Mouse (Mus musculus): ENCODE results near the gene Asz1. TPM values are rescaled to one million over a fixed set of nuclear protein-coding genes. Genes with fewer than 3 reads are reported as not detected.

The Asz1 gene
- polyA plus RNA-seq, 1 experiment from 2014 or later = not detected

DNA sequence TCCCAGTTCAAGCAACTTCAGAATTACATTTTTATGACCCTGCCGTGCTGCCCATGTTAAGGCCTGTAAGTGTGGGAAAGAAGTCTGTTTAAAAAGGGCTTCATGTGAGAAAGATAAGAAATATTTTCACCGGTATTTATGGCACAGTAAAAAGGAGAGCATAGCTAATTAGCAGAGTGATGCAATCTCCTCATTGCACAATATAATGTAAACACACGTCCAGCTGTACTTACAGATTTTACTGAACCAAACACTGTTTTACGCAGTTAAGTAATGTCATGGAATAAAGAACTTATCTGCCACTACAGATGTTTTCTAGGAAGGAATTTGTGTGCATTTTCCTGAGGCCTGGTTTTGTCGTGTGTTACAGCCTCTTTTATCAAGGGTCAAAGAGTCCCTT is 32.3 kb downstream of the Asz1 start:
- ChIA-PET CTCF (interaction anchor here (1.0 to 1.9 kb wide), 4 partner anchors 10 to 350 kb away, joined by 3 to 5 read pairs (median 4); no protein-coding TSS in a partner anchor), POLR2A (no interaction called here)
- no peak for DNase-seq (ENCODE audit: low read depth, low spot score)
- H3K27me3 ChIP-seq = no peaks in the 10 kb centered on the region
- TF ChIP-seq CTCF (IDR thresholded peaks at IDR 0.05) = no peak
- in situ Hi-C loops (cut with MboI; ENCODE audit: low pct_unique_long_range_greater_than_20kb) = loop anchor here (5.0 kb wide), 2 partner anchors 144 to 399 kb away; no protein-coding TSS in a partner anchor
- ATAC-seq = no peak

DNA sequence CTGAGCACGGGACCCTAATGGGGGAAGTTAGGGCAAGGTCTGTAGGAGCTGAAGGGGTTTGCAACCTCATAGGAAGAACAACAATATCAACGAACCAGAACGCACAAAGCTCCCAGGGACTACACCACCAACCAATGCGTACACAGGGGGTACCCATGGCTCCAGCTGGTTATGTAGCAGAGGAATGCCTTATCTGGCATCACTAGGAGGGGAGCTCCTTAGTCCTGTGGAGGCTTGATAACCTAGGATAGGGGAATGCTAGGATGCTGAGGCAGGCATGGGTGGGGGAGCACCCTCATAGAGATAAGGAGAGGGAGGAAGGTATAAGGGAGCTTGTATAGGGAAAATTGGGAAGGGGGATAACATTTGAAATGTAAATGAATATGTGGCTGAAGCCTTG is 51.0 kb downstream of the Asz1 start:
- in situ Hi-C loops (cut with MboI; ENCODE audit: low pct_unique_long_range_greater_than_20kb) = no loop called here

DNA sequence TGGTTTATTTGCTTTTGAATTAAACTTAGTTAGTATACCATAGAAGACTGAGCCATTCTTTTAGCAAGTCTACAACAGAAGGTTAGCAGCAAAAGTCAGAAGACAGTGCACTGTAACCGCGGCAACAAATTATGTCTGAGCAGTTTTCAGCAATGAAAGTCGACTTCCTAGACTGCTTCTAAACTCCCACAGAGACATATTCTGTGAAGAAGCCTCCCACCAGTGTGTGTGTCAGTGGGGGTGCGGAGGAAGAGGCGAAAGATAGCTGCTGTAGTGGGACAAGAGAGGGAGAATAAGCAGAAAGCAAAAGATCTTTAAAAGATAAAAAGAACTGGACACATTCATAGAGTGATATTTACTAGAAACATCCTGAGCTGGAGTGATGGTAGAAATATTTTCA is 57.2 kb downstream of the Asz1 start:
- ChIA-PET POLR2A (no interaction called here), CTCF (no interaction called here)
- TF ChIP-seq CTCF (IDR thresholded peaks at IDR 0.05) = no peak
- H3K27me3 ChIP-seq = peaks cover 21% of the 10 kb centered on the region
- in situ Hi-C loops (cut with MboI; ENCODE audit: low pct_unique_long_range_greater_than_20kb) = no loop called here
- ATAC-seq (no peak), DNase-seq (ENCODE audit: low read depth, low spot score) (no peak)

More for the DNA sequence above, 51.0 kb downstream of the Asz1 start:
- H3K27me3 ChIP-seq = peaks cover 25% of the 10 kb centered on the region
- ATAC-seq (no peak), DNase-seq (ENCODE audit: low read depth, low spot score) (no peak)
- POLR2A ChIA-PET = no interaction called here
- no peak for TF ChIP-seq CTCF (IDR thresholded peaks at IDR 0.05)
- CTCF ChIA-PET = no interaction called here

DNA sequence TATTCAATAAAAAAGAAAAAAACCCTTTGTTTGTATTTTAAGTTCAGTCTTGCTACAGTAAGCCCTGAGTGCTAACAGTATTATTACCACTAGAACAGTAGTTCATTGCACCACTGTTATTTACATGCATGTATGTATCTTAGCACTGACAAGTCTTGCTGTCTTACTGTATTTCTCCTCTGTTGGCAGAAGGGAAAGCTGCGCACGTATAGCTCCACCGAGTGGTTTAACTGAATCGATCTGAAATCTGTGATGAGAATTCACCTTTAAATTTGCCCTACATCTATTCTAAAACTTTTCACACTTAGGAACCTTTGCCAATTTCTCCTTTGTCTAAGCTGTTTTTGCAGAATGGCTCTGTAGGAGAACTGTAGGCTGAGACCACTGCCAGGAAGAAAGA is 64.6 kb downstream of the Asz1 start:
- POLR2A ChIA-PET = interaction anchor here (0.6 kb wide), 1 partner anchor 61 kb away, joined by 3 read pairs; no protein-coding TSS in a partner anchor
- peaks cover under 1% of the 10 kb centered on the region for H3K27me3 ChIP-seq
- ATAC-seq = no peak
- in situ Hi-C loops (cut with MboI; ENCODE audit: low pct_unique_long_range_greater_than_20kb) = no loop called here
- no peak for TF ChIP-seq CTCF (IDR thresholded peaks at IDR 0.05)
- CTCF ChIA-PET = interaction anchor here (0.7 to 2.4 kb wide), 2 partner anchors 15 to 781 kb away, joined by 3 to 9 read pairs; partner anchors contain the start of gene Wnt2
- no peak for DNase-seq (ENCODE audit: low read depth, low spot score)

DNA sequence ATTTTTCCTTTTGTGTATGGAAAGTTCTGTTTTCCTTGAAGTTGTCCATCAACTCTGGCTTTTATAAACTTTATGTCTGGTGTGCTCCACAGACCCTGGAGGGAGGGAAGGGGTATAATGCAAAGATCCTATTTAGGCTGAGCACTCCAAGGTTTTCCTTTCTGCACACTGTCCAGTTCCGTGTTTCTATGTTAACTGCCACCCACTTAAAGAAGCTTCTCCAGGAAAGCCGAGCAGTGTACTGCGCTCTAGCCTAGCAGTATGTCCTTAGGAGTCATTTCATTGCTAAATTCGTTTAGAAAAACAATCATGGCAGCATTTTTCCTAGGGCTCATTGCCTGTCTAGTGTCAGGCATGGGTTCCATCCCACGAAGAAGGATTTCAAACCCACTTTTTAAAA is 65.7 kb downstream of the Asz1 start:
- in situ Hi-C loops (cut with MboI; ENCODE audit: low pct_unique_long_range_greater_than_20kb) = no loop called here
- peaks cover 10% of the 10 kb centered on the region for H3K27me3 ChIP-seq
- TF ChIP-seq CTCF (IDR thresholded peaks at IDR 0.05) = no peak
- no peak for DNase-seq (ENCODE audit: low read depth, low spot score)
- no peak for ATAC-seq
- ChIA-PET POLR2A (no interaction called here), CTCF (interaction anchor here (2.4 kb wide), 1 partner anchor 13 kb away, joined by 9 read pairs; the partner anchor contains the start of gene Wnt2)

DNA sequence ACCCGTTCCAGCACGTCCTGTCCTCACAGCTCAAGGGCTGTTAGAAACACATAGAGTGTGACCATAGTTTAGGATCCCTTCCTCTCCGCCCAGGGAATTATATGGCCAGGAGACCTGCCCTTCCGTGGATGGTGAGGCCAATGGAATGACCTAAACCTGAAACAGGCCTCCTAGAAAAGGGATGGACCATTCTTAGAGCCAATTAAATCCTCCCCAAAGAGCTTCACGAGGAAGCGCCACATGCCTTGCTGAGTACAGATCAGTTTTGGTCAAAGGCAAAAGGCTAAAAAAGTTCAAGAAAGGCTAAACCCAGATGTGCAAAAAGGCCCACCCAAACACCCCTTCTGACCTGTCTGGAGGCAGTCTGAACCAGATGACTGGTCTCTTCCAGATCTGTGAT is 76.6 kb downstream of the Asz1 start:
- in situ Hi-C loops (cut with MboI; ENCODE audit: low pct_unique_long_range_greater_than_20kb) = no loop called here
- ChIA-PET CTCF (no interaction called here), POLR2A (no interaction called here)
- no peak for ATAC-seq
- no peak for TF ChIP-seq CTCF (IDR thresholded peaks at IDR 0.05)
- H3K27me3 ChIP-seq = peaks cover 4% of the 10 kb centered on the region
- DNase-seq (ENCODE audit: low read depth, low spot score) = no peak

DNA sequence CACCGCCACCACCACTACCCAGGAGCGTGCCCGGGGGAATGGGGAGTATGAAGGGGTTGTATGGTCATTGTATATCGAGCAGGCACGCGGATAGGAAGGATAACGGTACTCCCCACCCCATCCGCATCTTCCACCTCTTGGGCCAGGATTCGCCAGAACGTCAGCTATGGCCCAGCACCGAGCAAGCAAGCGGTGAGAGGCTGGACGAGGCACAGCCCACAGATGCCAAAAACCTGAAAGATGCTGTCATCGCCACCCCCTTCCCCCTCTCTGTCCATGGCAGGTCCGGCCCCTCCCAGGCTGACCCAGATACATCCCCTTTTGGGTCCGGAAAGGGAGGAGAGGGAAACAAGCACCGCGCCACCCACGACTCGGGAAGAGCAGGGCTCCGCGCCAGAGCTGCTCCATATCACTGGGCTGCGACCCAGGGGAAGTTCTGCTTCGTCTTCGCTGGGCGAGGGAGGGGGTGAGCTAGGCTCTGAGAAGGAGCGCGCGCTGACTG is 77.3 kb downstream of the Asz1 start:
- no peak for TF ChIP-seq CTCF (IDR thresholded peaks at IDR 0.05)
- in situ Hi-C loops (cut with MboI; ENCODE audit: low pct_unique_long_range_greater_than_20kb) = no loop called here
- CTCF ChIA-PET = no interaction called here
- ATAC-seq = no peak
- H3K27me3 ChIP-seq = peaks cover 4% of the 10 kb centered on the region
- POLR2A ChIA-PET = no interaction called here
- DNase-seq (ENCODE audit: low read depth, low spot score) = no peak

DNA sequence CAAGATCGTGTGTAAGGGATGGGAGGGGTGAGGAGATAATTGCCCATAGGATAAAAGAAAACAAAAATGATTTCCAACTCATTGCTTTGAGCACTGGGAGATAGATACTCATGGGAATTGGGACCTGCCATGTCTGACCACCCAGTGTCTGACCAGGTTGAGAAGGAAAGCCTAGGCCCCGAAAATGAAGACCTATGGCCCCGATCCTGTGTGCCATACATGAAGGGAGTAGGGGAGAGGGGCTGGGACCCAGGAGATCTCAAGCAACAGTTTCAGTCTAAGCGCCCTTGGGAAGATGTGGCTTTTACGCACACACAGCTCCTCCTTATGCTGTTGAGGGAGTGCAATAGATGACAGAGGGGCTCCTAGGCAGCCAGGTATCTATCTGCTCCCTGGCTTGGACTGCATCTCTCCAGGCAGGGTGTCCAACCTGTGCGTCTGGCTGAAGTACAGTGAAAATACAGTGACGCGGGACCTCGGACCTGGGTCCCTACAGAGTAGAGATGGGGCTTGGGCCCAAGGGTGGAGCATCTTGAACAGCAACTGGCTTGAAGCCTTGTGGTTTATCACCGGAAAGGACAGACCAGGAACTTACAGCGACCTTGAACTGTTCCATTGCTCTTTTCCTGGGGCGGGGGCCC is 77.9 kb downstream of the Asz1 start:
- CTCF ChIA-PET = interaction anchor here (2.5 kb wide), 1 partner anchor 13 kb away, joined by 9 read pairs; no protein-coding TSS in a partner anchor
- POLR2A ChIA-PET = no interaction called here
- TF ChIP-seq CTCF (IDR thresholded peaks at IDR 0.05) = no peak
- peaks cover 4% of the 10 kb centered on the region for H3K27me3 ChIP-seq
- DNase-seq (ENCODE audit: low read depth, low spot score) (no peak), ATAC-seq (no peak)
- in situ Hi-C loops (cut with MboI; ENCODE audit: low pct_unique_long_range_greater_than_20kb) = no loop called here

DNA sequence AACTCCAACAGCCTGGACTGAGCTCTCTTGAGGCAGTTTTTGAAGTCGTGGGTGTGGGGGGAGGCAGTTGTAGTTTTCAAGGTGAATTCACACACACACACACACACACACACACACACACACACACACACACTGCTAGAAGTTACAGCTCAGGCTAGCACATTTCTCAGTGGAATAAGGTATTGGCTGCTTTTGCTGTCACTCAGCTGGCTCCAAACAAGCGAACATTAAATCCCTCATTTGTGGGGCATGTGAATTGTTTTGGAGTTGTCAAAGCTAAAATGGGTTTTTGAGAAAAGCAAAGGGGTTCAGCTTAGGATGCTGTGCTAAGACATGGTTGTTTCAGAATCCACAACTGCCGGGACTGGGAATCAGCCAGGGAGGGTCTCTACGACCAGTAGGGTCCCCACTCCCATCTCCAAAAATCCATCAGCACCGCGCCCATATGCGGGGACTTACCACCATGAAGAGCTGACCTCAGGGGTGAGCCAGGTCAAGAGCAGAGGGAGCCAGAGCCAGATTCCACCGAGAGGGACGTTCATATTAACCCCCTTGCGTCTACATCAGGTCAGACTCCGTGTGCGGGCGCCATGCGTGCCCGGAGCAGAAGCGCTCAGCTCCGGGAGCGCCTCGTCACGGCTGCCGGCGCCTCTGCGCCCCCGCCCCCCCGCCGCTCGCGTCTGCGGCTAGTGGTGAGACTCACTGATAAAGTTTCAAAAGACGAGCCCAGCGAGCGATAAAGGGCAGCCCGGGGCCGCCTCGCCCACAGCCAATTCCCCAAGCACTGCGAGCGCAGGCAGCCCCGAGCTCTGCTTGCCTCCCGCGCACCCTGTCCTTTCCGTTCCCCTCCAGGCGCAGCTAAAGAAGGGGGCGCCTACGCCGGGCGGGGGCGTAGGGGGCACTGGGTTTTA is 78.9 kb downstream of the Asz1 start, which contains the start of gene Wnt2:
TSS of gene Wnt2 (minus strand) at position 840 of the 911 bp plus-strand sequence.
- H3K27me3 ChIP-seq = peaks cover 4% of the 10 kb centered on the region
- in situ Hi-C loops (cut with MboI; ENCODE audit: low pct_unique_long_range_greater_than_20kb) = no loop called here
- CTCF ChIA-PET = interaction anchor here (1.1 to 2.5 kb wide), 3 partner anchors 9 to 24 kb away, joined by 3 to 9 read pairs (median 4); no protein-coding TSS in a partner anchor
- DNase-seq (ENCODE audit: low read depth, low spot score) (no peak), ATAC-seq (peak; percentile 57)
- no peak for TF ChIP-seq CTCF (IDR thresholded peaks at IDR 0.05)
- POLR2A ChIA-PET = no interaction called here

DNA sequence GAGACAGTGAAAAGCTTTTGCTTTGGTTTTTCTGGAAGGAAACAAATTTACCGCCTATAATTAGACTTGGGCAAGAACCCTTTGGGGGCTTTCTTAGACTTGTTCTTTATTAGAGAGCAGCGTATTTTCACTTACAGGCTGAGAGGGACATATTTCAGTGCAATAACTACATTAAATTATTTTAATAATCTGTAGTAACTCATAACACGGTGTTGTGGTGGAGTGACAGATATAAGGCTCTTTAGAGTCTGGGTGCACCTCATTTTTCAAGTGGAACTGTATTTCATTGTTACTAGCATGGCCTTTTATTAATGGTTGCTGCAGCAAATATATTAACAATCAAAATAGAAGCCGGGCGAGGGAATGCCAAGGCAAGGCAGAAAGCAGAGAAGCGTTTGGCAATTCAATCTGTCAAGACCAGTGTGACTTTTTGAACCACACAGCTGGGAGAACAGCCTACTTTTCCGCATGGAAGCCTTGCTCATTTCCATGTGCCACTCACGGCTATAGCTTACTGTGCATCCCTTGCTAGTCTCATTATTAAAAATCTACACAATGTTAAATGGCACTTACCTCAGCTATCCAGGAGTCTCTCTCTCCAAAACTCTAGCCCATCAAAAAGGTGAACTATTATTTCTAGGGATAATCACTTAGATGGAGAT is 84.6 kb downstream of the Asz1 start:
- in situ Hi-C loops (cut with MboI; ENCODE audit: low pct_unique_long_range_greater_than_20kb) = no loop called here
- ATAC-seq = no peak
- POLR2A ChIA-PET = no interaction called here

More for the DNA sequence above, 84.6 kb downstream of the Asz1 start:
- no peaks in the 10 kb centered on the region for H3K27me3 ChIP-seq
- no peak for TF ChIP-seq CTCF (IDR thresholded peaks at IDR 0.05)
- CTCF ChIA-PET = no interaction called here
- DNase-seq (ENCODE audit: low read depth, low spot score) = no peak
